Mouse (Mus musculus) forebrain, embryonic 11.5 days (tissue): Measurements from ENCODE around the gene Uvrag. TPM values are rescaled to one million over a fixed set of nuclear protein-coding genes. Genes with fewer than 3 reads are reported as not detected.

Experiments
- ATAC-seq: fragments of 200-750 bp; cut with Nextera tagmentation; replicated peaks from 2 replicates; pipeline ENCODE4 v1.8.0; 2017; ENCODE audit warnings: moderate TSS enrichment; ENCODE audit not compliant: low FRiP score
- DNase-seq: peaks from one replicate; pipeline ENCODE4 v3.0.0-alpha.2; 2017; ENCODE audit warnings: low spot score
- H3K27ac ChIP-seq: fragments of 300-500 bp; sonication (generic); 2 replicates; pipeline ENCODE4 v1.5.1; 2014; ENCODE audit warnings: low read depth, low read length
- H3K27me3 ChIP-seq: fragments of 300-500 bp; sonication (generic); 2 replicates; pipeline ENCODE4 v1.6.1; 2014; ENCODE audit warnings: mild to moderate bottlenecking, low read length, mixed read lengths; ENCODE audit not compliant: control insufficient read depth, insufficient read depth
- H3K36me3 ChIP-seq: fragments of 300-500 bp; sonication (generic); 2 replicates; pipeline ENCODE4 v1.6.1; 2014; ENCODE audit warnings: mild to moderate bottlenecking, low read length, moderate library complexity, mixed read lengths; ENCODE audit not compliant: control insufficient read depth, insufficient read depth
- H3K4me1 ChIP-seq: fragments of 300-500 bp; sonication (generic); replicated peaks from 2 replicates; pipeline ENCODE4 v1.6.1; 2014; ENCODE audit warnings: low read length, mixed read lengths; ENCODE audit not compliant: control insufficient read depth, insufficient read depth
- H3K4me2 ChIP-seq: fragments of 300-500 bp; sonication (generic); 2 replicates; pipeline ENCODE4 v1.6.1; 2014; ENCODE audit warnings: low read depth, mild to moderate bottlenecking, low read length, moderate library complexity, mixed read lengths; ENCODE audit not compliant: severe bottlenecking
- H3K4me3 ChIP-seq: fragments of 300-500 bp; sonication (generic); 2 replicates; pipeline ENCODE4 v1.5.1; 2014; ENCODE audit warnings: low read depth, low read length
- H3K9ac ChIP-seq: fragments of 300-500 bp; sonication (generic); 2 replicates; pipeline ENCODE4 v1.6.1; 2014; ENCODE audit warnings: low read length
- H3K9me3 ChIP-seq: fragments of 300-500 bp; sonication (generic); 2 replicates; pipeline ENCODE4 v1.6.1; 2016; ENCODE audit warnings: low read length, mixed read lengths; ENCODE audit not compliant: control insufficient read depth
- WGBS: fragments of 180-500 bp; shearing (Covaris S2); extraction: QIAGEN DNeasy Blood & Tissue Kit; methylation state at CpG from one replicate; pipeline ENCODE4 v1.1.7; 2014; 5-methylcytosine and 5-hydroxymethylcytosine counted together
- polyA plus RNA-seq: library from polyadenylated mRNA; unstranded; fragments of >200 nt; fragmentation: Nextera tagmentation; extraction: Ambion mirVana; gene quantifications from 2 replicates; pipeline ENCODE4 v1.2.1, GENCODE M21; 2014

Uvrag gene
- polyA plus RNA-seq, 1 experiment from 2014 or later = 12.2 TPM

DNA sequence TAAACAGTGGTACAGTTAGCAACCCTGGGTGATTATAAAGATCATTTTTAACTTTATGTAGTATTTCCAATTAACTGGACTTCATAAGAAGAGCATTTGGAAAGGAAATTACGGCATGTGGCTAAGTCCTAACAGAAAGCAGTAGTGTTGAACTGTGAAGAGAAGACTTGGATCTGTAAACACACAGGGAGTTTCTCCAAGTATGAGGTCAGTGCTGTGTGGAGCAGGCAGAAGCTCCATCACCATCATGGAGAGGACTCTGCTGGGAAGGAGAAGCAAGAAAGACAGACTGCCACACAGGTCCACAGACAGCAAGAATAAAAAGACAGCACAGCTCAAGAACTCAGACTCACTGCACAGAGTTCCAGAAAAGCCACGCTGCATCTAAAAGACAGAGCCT lies 106.0 kb downstream of the Uvrag start:
- H3K4me3 ChIP-seq = no peak overlapping the region
- WGBS = 93% methylated on average over 2 of the region's 2 CpGs
- H3K27ac ChIP-seq = no peak overlapping the region
- no peak overlapping the region for H3K9ac ChIP-seq
- no peaks in the 10 kb centered on the region for H3K36me3 ChIP-seq
- H3K4me1 ChIP-seq = no peaks in the 10 kb centered on the region
- H3K9me3 ChIP-seq = no peaks in the 10 kb centered on the region
- H3K27me3 ChIP-seq = no peaks in the 10 kb centered on the region
- no peak for DNase-seq
- H3K4me2 ChIP-seq = no peak overlapping the region
- no peak for ATAC-seq

DNA sequence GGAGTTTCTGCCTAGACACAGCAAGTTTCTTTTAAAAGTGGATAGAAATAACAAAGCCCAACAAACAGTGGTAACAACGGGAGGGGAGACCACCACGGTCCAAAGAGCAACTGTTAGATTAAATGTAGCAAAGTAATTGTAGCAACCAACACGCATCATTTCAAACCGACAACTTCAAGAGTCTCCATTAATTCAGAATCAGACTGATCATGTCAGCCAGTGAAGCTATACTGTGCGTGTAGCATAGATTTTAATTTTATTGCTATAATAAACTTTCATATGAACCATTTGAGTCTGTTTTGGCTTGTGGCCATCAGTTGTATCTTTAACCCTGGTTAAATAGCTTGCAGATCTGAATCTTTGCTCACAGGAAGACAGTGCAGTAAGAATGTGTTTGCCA lies 107.1 kb downstream of the Uvrag start:
- no peak overlapping the region for H3K27ac ChIP-seq
- H3K9me3 ChIP-seq = no peaks in the 10 kb centered on the region
- H3K4me1 ChIP-seq = no peaks in the 10 kb centered on the region
- ATAC-seq (no peak), DNase-seq (no peak)
- WGBS = 90% methylated on average over 5 of the region's 5 CpGs
- H3K9ac ChIP-seq = no peak overlapping the region
- H3K27me3 ChIP-seq = no peaks in the 10 kb centered on the region
- no peaks in the 10 kb centered on the region for H3K36me3 ChIP-seq
- no peak overlapping the region for H3K4me3 ChIP-seq
- no peak overlapping the region for H3K4me2 ChIP-seq

DNA sequence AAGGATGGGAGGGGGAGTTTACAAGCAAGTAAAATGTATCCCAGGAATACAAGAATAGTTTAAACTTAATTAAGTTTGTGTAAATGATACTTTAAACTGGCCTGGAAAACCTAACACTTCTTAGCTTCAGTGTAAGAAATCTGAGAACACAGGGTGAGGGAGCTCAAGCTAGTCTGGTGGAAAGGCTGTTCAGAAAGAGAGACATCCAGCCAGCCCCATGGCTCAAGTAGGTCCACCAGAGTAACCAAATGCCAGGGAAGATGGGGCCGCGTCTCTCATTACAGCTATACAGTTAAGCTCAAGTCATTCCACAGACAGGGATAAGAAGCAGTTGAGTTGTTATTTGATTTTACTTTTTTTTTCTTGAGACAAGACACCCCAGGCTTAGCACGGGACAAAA lies 107.6 kb downstream of the Uvrag start:
- H3K27me3 ChIP-seq = no peaks in the 10 kb centered on the region
- no peak for ATAC-seq
- no peak for DNase-seq
- no peak overlapping the region for H3K9ac ChIP-seq
- H3K4me3 ChIP-seq = no peak overlapping the region
- 93% methylated on average over 3 of the region's 3 CpGs for WGBS
- H3K36me3 ChIP-seq = no peaks in the 10 kb centered on the region
- no peaks in the 10 kb centered on the region for H3K9me3 ChIP-seq
- H3K4me2 ChIP-seq = no peak overlapping the region
- H3K27ac ChIP-seq = no peak overlapping the region
- H3K4me1 ChIP-seq = no peaks in the 10 kb centered on the region

DNA sequence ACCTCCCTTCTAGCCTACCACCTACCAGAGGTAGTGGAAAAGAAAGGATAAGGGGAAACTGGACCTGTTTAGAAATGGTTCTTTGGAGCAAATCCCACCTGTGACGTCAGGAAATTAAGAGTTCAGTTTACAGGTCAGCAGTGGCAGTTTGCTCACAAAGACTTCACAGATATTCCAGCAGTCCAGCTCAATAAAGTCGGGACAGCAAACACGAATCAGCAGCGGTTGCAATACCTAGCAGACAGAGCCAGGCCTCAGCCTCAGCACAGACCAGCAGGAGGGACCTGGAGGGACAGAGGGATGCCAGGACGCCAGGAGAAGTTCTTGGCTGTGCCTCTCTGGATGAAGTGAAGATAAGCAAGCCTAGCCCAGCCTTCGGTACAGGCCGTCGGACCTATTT lies 108.9 kb downstream of the Uvrag start:
- Histone ChIP-seq H3K4me3 (no peak overlapping the region), H3K4me1 (no peaks in the 10 kb centered on the region), H3K9ac (no peak overlapping the region), H3K27me3 (no peaks in the 10 kb centered on the region), H3K36me3 (no peaks in the 10 kb centered on the region), H3K4me2 (no peak overlapping the region), H3K27ac (no peak overlapping the region), H3K9me3 (no peaks in the 10 kb centered on the region)
- DNase-seq = no peak
- ATAC-seq = no peak
- WGBS = 89% methylated on average over 8 of the region's 8 CpGs

DNA sequence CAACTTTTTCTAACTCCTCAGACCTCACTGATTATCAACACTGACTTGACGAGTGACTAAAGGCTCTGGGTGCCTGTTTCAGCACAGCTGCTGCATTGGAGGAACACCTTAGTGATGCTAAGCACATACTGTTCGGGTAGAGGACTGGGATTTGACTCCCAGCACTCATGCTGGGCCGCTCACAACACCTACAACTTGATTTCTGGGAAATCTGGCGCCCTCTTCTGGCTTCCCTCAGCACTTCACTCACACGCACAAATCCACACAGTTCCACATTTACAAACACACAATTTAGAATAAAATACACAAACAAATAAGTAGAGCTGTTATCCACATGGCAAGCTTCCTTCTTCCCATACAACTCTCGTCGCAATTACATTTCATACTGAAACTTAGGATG lies 112.8 kb downstream of the Uvrag start:
- ATAC-seq = no peak
- WGBS = 81% methylated on average over 7 of the region's 7 CpGs

DNA sequence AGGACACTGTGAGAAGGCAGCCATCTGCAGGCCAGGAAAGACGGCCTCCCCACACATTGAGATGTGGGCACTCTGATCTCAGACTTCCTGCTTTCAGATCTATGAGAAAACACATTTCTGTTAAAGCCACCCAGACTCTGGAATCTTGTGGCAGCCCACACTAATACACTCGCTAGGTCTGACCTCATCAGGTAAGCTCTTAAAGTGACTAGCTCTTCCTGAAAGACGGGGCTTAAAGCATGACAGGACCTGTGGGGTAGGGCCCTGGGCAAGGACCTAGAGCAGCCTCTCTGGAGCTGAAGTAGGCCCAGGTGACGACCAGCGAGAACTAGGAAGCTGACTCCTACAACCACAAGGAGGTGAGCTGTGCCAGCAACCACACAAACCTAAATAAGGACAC lies 113.8 kb downstream of the Uvrag start:
- Histone ChIP-seq H3K27ac (no peak overlapping the region), H3K27me3 (no peaks in the 10 kb centered on the region), H3K36me3 (no peaks in the 10 kb centered on the region), H3K4me1 (no peaks in the 10 kb centered on the region), H3K9ac (no peak overlapping the region), H3K4me3 (no peak overlapping the region), H3K4me2 (no peak overlapping the region), H3K9me3 (no peaks in the 10 kb centered on the region)
- ATAC-seq (no peak), DNase-seq (no peak)
- 88% methylated on average over 5 of the region's 5 CpGs for WGBS

More for the DNA sequence above, 112.8 kb downstream of the Uvrag start:
- Histone ChIP-seq H3K27ac (no peak overlapping the region), H3K4me2 (no peak overlapping the region), H3K4me3 (no peak overlapping the region), H3K36me3 (no peaks in the 10 kb centered on the region), H3K9ac (no peak overlapping the region), H3K4me1 (no peaks in the 10 kb centered on the region), H3K27me3 (no peaks in the 10 kb centered on the region), H3K9me3 (no peaks in the 10 kb centered on the region)
- no peak for DNase-seq

DNA sequence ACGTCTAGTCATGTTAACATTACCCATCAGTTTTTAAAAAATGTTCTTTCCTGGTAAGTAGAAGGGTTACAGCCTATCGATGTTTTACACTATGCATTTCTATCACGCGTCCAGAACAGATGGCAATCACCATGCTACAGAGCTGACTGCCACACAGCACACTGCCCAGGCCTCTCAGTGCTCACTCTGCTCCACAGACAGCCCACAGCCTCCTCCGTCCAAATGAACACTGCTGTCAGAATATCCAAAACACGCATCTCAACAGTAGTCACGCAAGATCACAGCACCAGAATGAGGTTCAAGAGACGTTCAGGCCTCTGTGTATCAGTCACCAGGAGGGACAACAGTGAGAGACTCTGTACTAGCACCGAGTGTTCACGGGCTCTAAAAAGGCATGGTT lies 115.0 kb downstream of the Uvrag start:
- WGBS = 92% methylated on average over 10 of the region's 10 CpGs
- no peak for DNase-seq
- no peaks in the 10 kb centered on the region for H3K27me3 ChIP-seq
- no peaks in the 10 kb centered on the region for H3K36me3 ChIP-seq
- no peak overlapping the region for H3K4me2 ChIP-seq
- H3K9me3 ChIP-seq = no peaks in the 10 kb centered on the region
- no peak overlapping the region for H3K9ac ChIP-seq
- H3K27ac ChIP-seq = no peak overlapping the region
- H3K4me3 ChIP-seq = no peak overlapping the region
- ATAC-seq = no peak
- H3K4me1 ChIP-seq = no peaks in the 10 kb centered on the region

DNA sequence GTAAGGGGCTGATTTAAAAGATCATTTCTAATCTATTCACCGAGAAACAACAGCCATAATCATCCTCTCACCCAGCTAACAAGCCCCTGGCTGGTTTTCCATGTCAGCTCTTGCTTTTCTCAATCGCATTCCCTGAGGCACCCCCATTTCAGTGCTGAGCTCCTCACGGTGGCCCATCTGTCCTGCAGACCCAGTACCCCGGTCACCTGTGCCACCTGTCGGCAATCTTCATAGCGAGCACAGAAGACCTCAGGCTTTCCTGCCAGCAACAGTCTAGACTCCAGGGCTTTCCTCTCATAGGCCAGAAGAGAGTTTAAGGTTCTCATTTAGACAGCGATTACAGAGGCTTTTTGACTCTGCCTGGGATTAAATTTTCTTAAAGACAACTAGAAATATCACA lies 115.7 kb downstream of the Uvrag start:
- Histone ChIP-seq H3K27me3 (no peaks in the 10 kb centered on the region), H3K9ac (no peak overlapping the region), H3K4me3 (no peak overlapping the region), H3K36me3 (no peaks in the 10 kb centered on the region), H3K4me2 (no peak overlapping the region), H3K4me1 (no peaks in the 10 kb centered on the region), H3K9me3 (no peaks in the 10 kb centered on the region), H3K27ac (no peak overlapping the region)
- 89% methylated on average over 7 of the region's 7 CpGs for WGBS
- DNase-seq (no peak), ATAC-seq (no peak)

DNA sequence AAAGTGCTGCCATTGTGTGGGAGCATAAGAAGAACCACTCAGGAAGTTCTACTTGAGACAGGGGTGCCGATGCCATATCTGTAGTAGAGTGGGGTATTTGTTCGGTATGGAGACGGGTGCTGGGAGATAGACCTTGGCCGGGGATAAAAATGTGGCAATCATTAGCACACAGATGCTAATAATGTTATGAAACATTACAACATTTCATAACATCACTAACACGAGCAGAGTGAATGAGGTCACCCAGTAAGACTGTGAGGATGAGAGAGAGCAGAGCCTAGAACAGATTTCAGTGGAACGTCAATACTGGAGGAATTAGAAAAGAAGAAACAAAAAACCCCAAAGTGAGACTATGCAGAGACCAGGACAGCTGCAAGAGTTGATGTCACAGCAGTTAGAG lies 116.2 kb downstream of the Uvrag start:
- no peaks in the 10 kb centered on the region for H3K9me3 ChIP-seq
- ATAC-seq (no peak), DNase-seq (no peak)
- H3K27ac ChIP-seq = no peak overlapping the region
- no peak overlapping the region for H3K9ac ChIP-seq
- no peak overlapping the region for H3K4me3 ChIP-seq
- no peaks in the 10 kb centered on the region for H3K36me3 ChIP-seq
- H3K4me1 ChIP-seq = no peaks in the 10 kb centered on the region
- 90% methylated on average over 6 of the region's 6 CpGs for WGBS
- no peak overlapping the region for H3K4me2 ChIP-seq
- no peaks in the 10 kb centered on the region for H3K27me3 ChIP-seq
